Mouse (Mus musculus) Muller cell, postnatal 12 days (primary cell): ENCODE data around the gene Synpo2.

ENCODE experiments used
- DNase-seq: peaks from one replicate; pipeline ENCODE4 v3.0.0-alpha.2; 2015; ENCODE audit errors: inconsistent ontology term

Synpo2 gene

GRCm38 (mm10) chr3:123166450-123166849 lies 69.5 kb downstream of the Synpo2 start:
- DNase-seq, result no peak

GRCm38 (mm10) chr3:123164183-123164582 lies 71.8 kb downstream of the Synpo2 start:
- DNase-seq, result no peak

- no peak for DNase-seq
These were observed 72.8 kb downstream of the Synpo2 start for GRCm38 (mm10) chr3:123163192-123163523.

GRCm38 (mm10) chr3:123162289-123163191 lies 73.4 kb downstream of the Synpo2 start:
- no peak for DNase-seq

GRCm38 (mm10) chr3:123160792-123161191 lies 75.2 kb downstream of the Synpo2 start:
- peak; percentile 45 for DNase-seq

GRCm38 (mm10) chr3:123159139-123159824 lies 76.7 kb downstream of the Synpo2 start:
- peak; percentile 26 for DNase-seq

- DNase-seq, result no peak
These were observed 77.4 kb downstream of the Synpo2 start for GRCm38 (mm10) chr3:123158579-123158978.

- no peak for DNase-seq
These were observed 82.6 kb downstream of the Synpo2 start for GRCm38 (mm10) chr3:123153337-123153736.

- DNase-seq, result no peak
These were observed 83.0 kb downstream of the Synpo2 start for GRCm38 (mm10) chr3:123152911-123153310.

GRCm38 (mm10) chr3:123150523-123151135 lies 85.3 kb downstream of the Synpo2 start:
- DNase-seq, result no peak

GRCm38 (mm10) chr3:123149380-123150162 lies 86.4 kb downstream of the Synpo2 start:
- DNase-seq, result no peak

- no peak for DNase-seq
These were observed 87.3 kb downstream of the Synpo2 start for GRCm38 (mm10) chr3:123148641-123149040.

GRCm38 (mm10) chr3:123146557-123146956 lies 89.4 kb downstream of the Synpo2 start:
- DNase-seq, result no peak

GRCm38 (mm10) chr3:123145942-123146341 lies 90.0 kb downstream of the Synpo2 start:
- DNase-seq, result no peak

- no peak for DNase-seq
These were observed 92.5 kb downstream of the Synpo2 start for GRCm38 (mm10) chr3:123143412-123143811.

- DNase-seq, result no peak
These were observed 93.7 kb downstream of the Synpo2 start for GRCm38 (mm10) chr3:123142298-123142697.

- no peak for DNase-seq
These were observed 94.9 kb downstream of the Synpo2 start for GRCm38 (mm10) chr3:123141069-123141468.

- no peak for DNase-seq
These were observed 95.8 kb downstream of the Synpo2 start for GRCm38 (mm10) chr3:123140134-123140533.

GRCm38 (mm10) chr3:123139619-123140018 lies 96.3 kb downstream of the Synpo2 start:
- no peak for DNase-seq

GRCm38 (mm10) chr3:123138274-123139003 lies 97.5 kb downstream of the Synpo2 start:
- DNase-seq, result peak; percentile 64

- DNase-seq, result no peak
These were observed 103.8 kb downstream of the Synpo2 start for GRCm38 (mm10) chr3:123132101-123132500.
